Mouse (Mus musculus) thymus, postnatal 36 days (tissue): ENCODE measurements around the gene Nicn1.
"Not testable (repeated sequence)": the region's sequence is repeated elsewhere in the genome, so short reads cannot be mapped to it uniquely, and the experiment has no call there.

Experiments used
- DNase-seq, 2 experiments: peaks; one replicate each; pipeline ENCODE4 v3.0.0; 2022; ENCODE audit warnings: mixed read lengths in 2 of 2

Nicn1 gene

DNA sequence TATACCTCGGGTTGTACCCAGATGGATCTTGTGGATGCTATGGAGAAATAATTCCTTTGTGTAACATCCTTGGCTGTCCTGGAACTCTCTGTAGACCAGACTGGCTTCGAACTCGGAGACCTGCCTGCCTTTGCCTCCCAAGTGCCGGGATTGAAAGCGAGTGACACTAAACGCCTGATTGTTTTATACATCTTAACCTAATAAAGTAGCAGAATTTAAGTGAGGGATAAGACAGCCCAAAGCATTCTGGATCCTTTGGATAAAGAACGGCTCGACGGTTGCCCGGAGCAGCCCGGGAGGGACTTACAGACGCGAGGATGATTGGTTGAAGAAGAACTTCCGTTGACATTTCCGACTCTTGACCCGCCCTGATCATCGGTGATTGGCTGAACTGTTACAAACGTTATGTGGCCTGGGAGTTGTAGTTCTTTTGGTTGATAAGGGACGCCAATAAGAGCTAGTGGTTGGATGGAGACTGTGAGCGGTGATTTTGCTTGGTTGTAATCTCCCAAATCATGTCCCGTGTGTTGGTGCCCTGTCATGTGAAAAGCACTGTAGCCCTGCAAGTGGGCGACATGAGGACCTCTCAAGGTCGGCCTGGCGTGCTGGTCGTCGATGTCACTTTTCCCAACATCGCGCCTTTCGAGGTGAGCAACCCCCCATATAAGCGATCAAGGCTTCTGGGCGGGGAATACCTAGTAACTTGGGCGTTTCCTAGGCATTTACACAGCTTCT is at the start of gene Nicn1:
Gene Nicn1 (plus strand): TSS at position 414 of the 735 bp plus-strand sequence.
- peak; percentile 79 to 88 for DNase-seq

DNA sequence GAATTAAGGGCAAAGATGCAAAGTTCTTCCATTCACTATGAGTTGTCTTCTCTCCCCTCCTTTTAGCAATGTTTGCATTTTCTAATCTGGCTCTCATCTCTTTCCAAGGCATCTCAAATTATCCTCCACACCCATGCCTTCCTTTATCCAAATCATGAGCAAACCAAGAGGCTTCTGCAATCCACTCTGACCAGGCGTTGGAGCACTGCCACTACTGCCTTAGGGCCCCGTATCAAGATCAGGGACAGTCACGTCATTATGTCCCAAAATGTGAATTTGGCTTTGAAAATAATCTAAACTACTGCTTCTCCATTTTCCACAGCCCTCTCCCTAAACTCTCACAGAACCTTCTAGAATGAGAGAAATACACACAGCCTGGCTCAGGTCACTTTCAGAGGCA is 45.7 kb upstream of the Nicn1 start:
- DNase-seq = no peak

DNA sequence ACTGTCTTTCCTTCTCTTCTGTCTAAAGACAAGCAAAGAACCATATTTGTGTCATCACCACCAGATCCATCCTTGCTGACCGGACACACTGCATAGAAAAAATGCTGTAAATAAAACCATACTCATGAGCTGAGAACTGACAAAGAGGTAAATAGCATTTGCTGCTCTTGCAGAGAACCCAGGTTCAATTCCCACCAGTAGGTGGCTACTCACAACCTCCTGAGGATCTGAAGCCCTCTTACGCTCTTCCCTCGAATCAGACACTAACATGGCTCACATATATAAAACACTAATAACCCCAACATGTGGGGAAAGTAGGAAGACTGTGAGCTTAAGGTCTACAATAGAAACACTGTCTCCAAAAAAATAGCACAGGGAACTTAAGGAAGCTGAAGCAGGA is 45.2 kb upstream of the Nicn1 start:
- no peak for DNase-seq

DNA sequence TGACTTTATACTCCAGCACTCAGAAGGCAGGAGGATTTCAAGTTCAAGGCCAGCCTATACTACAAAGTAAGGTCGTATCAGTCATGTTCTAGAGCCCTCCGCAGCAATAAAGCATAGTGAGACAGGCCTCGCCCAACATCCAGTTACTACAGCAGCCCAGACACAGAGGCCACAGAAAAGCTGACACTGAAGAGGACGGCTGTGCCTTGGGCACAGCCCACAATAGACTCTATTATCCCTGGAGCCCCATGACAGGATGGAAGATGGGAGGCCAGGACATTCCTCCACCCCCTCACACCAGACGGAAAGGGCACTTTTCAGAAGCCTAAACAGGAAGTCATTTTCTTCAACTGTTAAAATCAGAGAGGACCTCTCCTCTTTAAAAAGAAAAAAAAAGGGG is 41.3 kb upstream of the Nicn1 start:
- no peak for DNase-seq

DNA sequence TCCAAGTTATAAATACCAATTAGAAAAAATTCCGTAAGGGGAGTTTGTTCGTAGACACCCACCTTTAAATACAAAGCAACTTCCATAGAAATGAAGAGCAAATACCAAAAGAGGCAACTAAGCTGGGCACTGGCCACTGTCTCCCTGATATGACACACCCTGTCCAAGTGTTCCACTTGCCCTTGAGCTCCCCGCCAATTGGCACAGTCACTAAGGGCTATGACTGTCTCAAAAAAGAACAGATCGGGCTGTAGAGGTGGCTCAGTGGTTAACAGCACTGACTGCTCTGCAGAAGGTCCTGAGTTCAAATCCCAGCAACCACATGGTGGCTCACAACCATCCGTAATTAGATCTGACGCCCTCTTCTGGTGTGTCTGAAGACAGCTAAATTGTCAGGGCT is 38.4 kb upstream of the Nicn1 start:
- DNase-seq = no peak

DNA sequence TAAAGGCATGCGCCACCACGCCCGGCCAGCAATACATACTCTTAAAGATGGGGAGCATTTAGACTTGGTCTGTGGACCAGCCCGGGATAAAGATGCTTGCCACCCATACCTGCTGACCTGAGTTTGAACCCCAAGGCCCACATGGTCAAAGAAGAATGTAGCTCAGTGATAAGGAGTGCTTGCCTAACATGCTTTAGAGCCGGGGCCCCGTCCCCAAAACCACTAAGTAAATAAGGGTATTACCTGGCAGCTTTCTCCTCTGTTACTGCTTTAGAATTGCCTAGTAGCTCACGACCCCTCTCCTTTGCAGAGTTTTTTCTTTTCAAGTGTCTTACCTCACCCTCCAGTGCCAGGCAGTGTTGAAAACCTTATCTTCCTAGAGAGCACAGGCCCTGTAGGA is 37.5 kb upstream of the Nicn1 start:
- no peak for DNase-seq

DNA sequence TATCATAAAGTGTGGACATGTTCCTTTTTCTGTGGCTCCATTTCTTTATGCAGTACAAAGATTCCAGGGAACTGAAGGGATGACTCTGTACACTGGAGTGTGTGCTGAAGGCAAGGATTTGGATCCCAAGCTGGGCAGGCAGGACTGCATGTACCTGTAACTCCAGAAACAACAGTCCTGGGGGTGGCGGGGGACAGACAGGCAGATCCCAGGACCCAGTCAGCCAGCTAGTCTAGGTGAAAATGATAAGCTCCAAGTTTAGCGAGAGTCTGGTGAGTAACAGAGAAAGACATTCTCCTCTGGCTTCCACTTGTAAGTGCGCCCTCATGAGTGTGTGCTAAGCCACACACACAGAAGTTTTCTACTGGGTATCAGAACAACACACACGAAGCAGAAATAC is 29.7 kb upstream of the Nicn1 start:
- no peak for DNase-seq

DNA sequence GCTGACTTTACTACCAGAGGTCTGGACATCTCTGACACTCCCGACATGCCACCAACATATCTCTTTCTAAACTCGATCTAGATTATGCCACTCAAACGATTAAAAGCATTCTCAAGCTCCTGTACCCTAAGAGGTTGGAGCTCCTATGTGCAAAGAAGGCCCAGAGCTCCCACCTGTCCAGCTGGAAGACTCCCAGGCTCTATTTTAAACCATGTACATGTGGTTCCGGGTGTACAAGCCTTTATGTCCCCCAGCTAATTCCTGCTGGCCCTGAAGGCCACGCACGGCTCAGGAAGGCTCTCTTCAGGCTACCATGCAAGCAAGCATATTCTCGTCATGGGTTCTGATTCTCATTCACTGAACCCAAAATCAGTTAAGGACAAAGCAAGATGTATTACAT is 28.4 kb upstream of the Nicn1 start:
- DNase-seq = no peak

DNA sequence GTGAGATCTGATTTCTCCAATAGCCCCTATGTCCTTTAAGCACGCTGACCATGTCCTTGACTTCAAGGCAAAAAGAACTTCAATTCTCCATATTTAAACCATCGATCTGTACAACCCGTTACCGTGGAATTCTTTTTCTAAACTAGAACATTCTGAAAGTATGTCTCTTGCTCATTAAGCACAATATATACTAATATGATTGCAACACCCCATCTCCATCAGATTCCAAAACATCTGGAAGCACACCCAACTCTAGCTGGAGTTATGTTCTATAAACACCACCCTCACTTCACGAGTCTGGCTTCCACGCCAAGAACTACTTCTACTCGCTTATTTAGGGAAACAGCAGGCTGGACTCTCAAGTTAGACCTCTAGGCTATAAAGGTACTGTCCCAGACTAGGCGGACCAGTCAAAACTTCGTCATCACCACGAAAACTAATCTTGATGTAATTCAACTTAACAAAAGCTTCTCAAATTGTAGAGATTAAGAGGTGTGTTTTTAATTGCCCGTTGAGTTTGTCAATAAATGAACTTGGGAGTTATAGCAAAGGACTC is 27.7 kb upstream of the Nicn1 start:
- DNase-seq = no peak

DNA sequence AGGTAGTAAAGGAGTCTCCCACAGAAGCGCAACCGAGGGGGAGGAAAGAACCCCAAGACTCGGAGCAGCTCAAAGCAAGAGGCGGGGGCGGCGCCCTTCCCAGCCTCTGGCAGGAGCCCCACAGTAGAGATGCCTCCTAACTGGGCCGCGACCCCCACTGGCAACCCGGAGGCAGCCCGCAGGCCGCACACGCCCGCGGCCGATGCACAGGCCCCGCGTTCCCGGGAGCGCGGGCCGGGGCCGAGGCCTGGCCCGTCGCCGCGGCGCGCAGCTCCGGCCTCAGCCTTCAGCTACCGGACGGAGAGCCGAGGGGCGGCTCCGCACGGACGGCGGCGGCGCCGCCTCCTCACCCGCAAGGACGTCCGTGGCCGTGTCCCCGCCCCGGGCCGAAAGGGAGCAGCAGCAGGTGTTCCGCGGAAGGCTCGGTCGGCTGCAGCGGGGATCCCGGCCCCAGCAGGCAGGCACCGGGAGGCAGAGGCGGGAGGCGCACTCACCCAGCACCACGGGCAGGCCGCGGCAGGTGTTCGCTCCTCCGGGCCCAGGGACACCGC is 27.0 kb upstream of the Nicn1 start:
- peak in 1 of 2 experiments; percentile 72 for DNase-seq

DNA sequence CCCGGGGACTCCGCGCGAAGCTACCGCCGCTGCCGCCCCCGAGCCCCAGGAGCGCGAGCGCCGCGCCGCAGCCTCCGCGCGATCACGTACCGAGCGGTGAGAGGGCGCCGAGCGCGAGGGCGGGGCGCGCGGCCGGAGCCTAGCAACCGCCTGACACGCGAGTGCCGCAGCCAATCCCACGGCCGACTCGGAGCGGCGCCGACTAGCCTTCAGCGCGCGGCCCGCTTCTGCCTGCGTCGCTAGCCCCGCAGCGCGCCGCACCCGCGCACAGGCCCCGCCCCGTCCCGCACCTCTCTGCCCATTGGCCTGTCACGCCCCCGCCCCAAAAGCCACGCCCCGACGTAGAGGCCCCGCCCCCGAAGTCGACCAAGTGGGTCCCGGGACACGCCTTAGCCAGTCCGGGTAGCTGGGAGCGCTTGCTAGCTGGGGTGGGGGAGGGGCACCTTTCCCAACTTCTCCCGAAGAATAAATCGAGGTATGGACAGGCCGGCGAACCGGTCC is 26.5 kb upstream of the Nicn1 start, which contains the start of gene Dag1:
Gene Dag1 (minus strand): TSS at position 269 of the 501 bp plus-strand sequence.
- peak; percentile 96 to 98 for DNase-seq

DNA sequence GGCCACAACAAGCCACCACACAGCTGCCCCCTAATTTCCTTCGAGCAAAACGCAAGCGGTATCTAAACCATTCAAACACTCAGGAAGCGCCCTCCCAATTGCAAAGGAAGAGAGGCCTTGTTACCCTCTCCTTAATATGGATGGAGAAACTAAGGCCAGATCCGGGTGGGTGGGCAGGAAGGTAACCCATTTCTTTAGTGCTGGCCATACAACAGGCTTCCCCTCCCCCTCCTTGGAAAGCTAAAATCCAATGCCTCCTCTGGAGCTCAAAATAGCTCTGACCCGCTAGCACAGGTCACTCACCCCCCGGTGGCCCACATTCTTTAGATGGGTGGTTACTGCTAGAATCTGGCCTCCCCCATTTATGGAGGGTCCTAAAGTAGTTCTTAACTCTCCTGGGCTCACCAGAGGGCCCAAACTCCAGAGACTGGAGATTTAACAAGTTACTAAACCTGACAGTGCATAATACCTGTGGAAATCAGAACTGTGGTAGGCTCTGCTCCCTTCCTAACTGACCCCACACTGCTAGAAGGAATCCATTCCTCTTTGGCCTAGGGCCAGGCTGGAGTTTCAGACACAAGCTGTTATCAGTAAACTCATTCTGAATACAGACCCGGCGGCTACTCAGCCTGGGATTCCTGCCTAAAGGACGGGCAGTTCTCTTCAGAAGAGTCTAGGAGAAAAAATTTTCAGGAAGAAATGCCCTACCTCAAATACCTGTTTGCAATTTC is 25.9 kb upstream of the Nicn1 start:
- DNase-seq = no peak

DNA sequence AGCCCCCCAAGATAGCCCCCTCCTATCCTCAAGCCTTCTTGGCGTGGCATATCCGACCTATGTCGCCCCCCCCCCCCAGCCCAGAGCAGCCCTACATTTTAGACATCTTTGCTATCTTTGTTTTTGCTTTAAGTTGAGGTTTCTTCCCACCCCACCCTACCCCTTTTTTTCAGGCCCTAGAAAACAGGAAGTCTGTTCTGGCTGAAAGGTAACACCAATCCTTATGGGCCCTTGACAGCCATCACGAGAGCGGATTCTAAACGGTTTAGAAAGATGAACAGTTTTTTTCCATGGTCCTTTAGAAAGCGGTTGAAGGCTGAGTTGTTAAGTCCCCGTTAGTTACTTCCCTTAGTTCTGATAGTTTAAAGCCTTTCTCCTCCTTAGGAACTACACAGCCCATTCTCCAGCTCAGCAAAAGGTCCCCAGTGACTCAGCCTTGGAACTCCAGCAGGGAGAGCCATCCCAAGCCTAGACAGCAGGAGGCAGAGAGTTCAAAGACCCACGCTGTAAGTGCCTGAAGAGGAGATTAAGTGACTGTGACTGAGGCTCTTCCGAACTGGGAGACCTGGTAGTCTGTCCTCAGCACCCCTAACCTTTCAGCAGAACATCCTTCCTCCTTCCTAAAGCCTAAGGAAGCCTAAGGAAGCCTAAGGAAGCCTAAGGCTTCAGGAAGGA is 23.8 kb upstream of the Nicn1 start:
- no peak for DNase-seq

DNA sequence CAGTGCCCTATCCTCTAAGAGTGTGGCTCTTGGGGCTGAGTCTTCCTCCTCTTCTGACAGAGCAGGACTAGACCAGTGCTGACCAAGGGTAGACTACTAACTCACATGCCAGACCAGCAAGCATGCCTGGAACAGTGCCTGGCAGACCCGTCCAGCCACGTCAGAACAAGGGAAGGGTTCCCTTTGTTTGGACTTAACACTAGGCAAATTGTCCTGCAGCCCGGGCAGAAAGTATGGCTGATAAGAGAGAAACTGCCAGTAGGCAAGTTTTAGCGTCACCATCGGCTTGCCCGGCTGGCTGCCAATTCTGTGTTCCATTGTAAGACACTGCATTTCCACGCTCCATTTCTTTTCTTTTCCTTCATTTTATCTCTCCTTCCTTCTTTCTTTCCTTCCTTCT is 22.5 kb upstream of the Nicn1 start:
- no peak for DNase-seq

DNA sequence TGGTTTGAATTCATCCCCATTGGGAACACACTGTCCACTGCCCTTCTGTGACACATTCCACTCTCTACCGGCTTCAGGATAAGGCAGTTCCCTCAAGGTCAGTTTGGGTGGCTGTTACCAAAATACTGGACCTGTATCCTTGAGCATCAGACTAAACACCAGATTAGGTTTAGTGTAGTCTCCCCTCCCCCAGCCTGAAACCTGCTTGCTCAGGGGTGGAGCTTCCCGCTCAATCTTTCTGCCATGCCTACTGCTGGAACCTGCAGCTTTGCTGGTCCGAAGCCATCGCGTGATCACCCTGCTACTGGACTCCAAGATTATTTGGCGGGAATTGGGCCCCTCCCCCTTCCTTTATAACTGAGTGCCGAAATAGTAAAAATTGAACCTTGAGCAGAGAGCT is 21.5 kb upstream of the Nicn1 start:
- DNase-seq = not testable (repeated sequence)

DNA sequence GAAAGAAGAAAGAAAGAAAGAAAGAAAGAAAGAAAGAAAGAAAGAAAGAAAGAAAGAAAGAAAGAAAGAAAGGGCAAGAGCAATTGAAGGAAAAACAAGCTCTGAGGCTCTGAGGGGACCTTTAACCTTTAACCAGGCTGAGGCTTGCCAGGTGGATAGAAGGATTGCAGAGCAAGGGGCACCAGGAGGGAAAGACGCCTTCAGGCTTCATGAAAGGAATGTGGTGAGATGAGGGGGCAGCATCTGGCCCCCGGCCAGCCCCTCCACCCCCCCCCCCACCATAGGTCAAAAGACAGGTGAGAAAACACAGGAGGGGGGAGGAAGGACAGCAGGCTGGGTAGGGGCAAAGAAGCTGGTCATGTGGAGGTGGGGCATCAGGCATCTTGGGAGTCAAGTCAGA is 18.3 kb upstream of the Nicn1 start:
- no peak for DNase-seq

DNA sequence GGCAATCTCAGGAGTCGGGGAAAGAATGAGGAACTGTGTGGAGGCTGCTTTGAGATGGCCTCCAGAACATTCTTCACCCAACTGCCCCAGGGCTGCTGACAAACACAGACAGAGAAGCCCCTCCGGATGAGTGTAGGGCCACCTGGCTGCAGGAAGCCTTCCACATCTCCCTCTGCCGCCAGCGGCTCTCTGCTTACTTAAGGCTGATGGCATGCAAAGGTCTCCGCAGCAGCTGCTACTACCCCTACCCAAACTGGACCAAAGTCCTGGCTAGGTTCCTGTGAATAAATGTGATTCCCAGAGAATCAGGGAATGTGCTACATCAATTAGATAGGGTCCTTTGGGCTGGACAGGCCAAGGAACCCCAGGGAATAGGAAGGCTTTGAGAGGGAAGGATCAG is 17.5 kb upstream of the Nicn1 start:
- DNase-seq = no peak

DNA sequence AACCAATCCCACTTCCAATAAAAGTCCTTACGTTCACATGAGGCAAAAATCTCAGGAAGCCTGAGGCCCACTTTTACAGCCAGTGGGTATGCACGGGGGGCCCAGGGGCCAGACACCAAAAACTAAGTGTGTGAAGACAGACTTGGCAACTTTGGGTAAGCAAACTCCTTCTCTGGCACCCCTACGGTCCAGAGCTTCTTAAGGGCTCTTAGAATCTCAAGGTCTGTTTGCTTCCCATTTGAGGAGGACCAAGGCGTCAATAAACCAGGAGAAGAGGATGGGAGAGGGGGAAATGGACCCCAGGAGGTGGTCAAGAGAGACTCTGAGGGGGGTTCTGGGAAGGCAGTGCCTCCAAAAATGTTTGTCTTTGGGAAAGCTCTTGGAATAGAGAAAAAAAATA is 16.7 kb upstream of the Nicn1 start:
- no peak for DNase-seq

DNA sequence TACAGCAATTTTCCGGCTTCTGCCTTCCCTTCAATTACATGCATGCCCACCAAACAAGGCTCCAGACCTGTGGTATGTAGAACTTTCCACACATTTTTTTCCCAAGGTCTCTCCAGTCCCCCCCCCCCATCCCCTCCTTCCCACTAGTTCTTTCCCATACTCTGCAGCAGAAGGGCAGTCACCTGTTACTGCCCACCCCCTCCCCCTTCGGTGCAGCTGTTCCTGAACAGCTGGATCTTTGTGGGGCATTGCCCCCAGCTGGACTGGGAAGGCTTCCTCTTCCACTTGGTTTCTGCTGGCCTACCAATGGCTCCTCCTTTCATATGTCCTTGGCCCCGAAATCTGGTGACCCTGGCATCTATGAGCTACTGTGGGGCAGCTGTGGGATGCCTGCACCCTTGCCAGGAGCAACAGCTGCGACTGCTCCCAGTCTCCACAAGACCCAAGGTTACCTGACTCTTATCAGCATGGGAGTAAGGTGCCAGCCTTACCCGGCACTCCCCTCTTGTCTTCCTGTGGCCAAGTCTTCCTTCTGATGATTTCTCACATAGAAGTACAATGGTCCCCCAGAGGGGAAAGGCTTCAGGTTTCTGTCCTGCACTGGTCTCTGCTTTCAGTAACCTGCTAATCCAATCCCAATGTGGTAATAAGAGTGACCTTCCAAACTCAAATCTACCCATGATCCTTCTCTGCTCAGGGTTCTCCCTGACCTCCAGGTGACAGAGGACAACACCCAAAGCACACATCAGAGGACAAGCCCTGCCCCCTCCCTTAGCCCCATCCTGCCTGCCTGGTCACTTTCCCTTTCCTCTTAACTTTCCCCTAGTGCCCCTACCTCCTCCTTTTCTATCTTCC is 15.5 kb upstream of the Nicn1 start:
- DNase-seq = no peak

DNA sequence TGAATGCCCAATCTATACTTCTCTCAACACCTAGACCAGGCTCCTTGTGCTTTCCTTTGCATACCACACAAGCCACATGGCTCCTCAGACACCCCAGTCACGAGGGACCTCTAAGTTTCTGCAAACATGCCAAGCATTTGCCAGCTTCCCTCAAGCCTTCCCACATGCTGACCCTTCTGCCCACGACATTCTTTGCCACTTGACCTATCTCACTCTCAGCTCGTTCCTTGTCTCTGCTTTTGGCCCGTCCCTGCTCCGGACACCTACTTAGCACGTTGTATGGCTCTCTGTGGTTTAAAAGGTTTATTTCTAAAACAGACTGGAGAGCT is 14.9 kb upstream of the Nicn1 start:
- no peak for DNase-seq

DNA sequence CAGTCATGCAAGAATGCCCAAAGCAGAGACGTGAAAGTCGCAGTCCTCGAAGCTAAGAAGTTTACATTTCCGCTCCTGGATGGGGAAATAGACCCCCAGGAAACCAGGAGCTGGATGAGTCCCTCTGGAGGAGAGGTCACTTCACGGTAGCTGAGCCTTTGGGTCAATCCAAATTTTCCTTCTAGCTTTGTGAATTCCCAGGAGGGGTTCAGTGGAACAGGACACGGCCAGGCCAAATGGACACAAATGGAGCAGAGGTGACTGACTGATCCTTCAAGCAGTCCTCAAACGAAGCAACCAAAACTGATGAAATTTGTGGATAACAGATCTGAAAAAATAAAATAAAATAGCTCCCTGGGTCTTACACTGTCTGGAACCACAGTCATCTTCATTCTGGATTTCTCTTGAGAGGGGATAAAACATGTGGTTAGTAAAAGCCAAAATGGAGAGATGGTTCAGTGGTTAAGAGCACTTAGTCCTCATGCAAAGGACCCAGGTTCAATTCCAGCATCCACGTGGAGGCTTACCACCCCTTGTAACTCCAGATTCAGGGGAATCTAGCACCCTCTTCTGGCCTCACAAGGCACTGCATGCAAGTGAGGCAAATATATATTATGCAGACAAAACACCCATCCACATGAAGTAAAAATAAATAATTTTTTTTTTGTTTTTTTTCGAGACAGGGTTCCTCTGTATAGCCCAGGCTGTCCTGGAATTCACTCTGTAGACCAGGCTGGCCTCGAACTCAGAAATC is 11.4 kb upstream of the Nicn1 start:
- peak; percentile 40 to 43 for DNase-seq
